Mouse (Mus musculus): ENCODE results near the gene Marf1. TPM values are rescaled to one million over a fixed set of nuclear protein-coding genes. Genes with fewer than 3 reads are reported as not detected.
"Not testable (repeated sequence)": the region's sequence is repeated elsewhere in the genome, so short reads cannot be mapped to it uniquely, and the experiment has no call there.

Marf1 gene
- total RNA-seq, 2 experiments from 2014 or later, result 53.7 to 62.9 TPM

- ATAC-seq (replicated peaks; ENCODE audit: low FRiP score, poor library complexity, severe bottlenecking), result no peak
These were observed 80.2 kb downstream of the Marf1 start for GRCm38 (mm10) chr16:14082925-14083324.

DNA sequence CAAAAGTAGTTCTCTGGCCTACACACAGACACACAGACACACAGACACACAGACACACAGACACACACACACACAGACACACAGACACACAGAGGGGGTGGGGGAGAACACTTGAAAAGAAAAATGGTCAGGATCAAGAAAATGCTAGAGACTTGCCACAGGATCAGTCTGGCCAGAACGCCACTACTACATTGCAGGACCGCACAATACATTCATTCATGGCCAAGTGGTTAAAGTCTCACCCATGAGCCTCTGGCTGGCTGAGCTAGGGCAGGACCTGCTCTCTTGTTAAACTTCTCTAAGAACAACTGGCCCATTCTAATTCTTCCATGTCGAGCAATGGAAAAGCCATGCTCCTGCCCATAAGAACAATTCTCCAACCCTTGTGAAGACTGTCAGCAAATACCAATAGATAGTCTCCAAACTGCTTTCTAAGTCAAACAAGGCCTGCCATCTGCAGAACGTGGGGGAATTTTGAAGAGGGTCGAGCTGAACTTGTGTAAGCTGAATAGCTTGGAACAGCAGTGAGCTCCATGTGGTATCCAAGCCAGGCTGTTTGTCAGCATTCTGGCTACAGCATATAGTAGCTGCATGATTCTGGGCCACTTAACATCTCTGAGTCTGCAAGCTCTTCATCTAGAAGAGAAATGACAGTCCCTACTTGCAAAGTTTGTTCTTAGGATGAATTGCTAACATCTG is 92.5 kb downstream of the Marf1 start:
- no peak for ATAC-seq (replicated peaks; ENCODE audit: low FRiP score, poor library complexity, severe bottlenecking)

DNA sequence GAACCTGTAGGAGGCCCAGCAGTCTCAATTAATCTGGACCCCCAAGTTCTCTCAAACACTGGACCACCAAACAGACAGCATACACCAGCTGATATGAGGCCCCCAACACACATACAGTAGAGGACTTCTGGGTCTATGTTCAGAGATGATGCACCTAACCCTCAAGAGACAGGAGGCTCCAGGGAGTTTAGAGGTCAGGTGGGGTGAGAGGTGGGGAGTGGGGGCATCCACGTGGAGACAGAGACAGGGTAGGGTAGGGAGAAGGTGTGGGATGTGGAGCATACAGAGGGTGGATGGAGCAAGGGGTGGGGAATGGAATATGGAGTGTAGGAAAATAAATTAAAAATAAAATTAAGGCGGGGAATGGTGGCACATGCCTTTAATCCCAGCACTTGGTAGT is 94.5 kb downstream of the Marf1 start:
- ATAC-seq (replicated peaks; ENCODE audit: low FRiP score, poor library complexity, severe bottlenecking), result not testable (repeated sequence)

DNA sequence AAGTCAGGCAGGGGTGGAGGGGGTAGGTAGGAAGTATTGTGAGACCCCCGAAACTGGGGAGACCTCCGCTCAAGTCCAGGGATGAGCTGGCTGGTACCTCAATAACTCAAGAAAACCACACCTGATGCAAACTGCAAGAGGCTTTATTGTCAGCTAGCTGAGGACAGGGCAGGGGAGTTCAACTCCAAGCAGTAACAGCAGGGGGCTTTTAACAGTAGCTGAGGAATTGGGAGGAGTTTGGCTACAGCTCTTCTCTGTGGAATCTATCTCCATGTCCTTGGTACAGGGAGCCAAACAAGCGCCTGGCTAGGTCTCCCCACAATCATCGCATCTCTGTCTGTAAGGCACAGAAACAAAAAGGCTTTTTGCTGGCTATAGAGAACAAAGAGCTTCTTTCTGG is 96.6 kb downstream of the Marf1 start:
- ATAC-seq (replicated peaks; ENCODE audit: low FRiP score, poor library complexity, severe bottlenecking), result not testable (repeated sequence)

DNA sequence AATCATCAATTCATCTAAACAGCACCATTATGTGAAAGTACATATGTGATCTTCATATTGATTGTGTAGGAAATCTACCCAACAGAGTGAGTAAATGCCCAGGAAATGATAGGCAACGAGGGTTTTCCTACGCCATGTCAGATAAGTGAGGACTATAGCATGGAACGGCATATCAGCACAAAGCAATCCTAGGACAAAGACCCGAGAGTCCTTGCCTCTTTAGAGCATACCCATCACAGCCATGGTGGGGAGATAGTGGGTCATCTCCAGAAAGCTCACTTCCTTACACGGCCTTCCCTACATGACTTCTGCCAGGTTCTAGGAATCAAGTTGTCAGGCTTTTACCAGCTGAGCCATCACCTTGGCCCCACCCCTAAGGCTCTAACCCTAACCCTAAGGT is 103.3 kb downstream of the Marf1 start:
- ATAC-seq (replicated peaks; ENCODE audit: low FRiP score, poor library complexity, severe bottlenecking), result no peak

Other genes with a start within 250 kb of the Marf1 start
- not detected in 2 replicates for gene 2900011O08Rik, start 176.7 kb downstream of the Marf1 start, total RNA-seq (2015; ENCODE audit: low replicate concordance)
- not detected in 2 replicates for gene 2900011O08Rik, start 176.7 kb downstream of the Marf1 start, total RNA-seq (2017; ENCODE audit: low replicate concordance)
- not detected in 2 replicates for gene Ifitm7, start 176.5 kb downstream of the Marf1 start, total RNA-seq (2015; ENCODE audit: low replicate concordance)
- gene Ifitm7, start 176.5 kb downstream of the Marf1 start, total RNA-seq (2017; ENCODE audit: low replicate concordance), result not detected in 2 replicates
- gene Nde1, start 76 bp downstream of the Marf1 start, total RNA-seq (2015; ENCODE audit: low replicate concordance), result 258 and 271 TPM in 2 replicates
- gene Nde1, start 76 bp downstream of the Marf1 start, total RNA-seq (2017; ENCODE audit: low replicate concordance), result 377 and 447 TPM in 2 replicates
- gene Myh11, start 128.0 kb upstream of the Marf1 start, total RNA-seq (2015; ENCODE audit: low replicate concordance), result not detected in 2 replicates
- gene Myh11, start 128.0 kb upstream of the Marf1 start, total RNA-seq (2017; ENCODE audit: low replicate concordance), result under 0.01 TPM in 1 of 2 replicates, not detected in the other
- gene Fopnl, start 154.1 kb upstream of the Marf1 start, total RNA-seq (2015; ENCODE audit: low replicate concordance), result 72.8 and 111 TPM in 2 replicates
- gene Fopnl, start 154.1 kb upstream of the Marf1 start, total RNA-seq (2017; ENCODE audit: low replicate concordance), result 39.9 and 47.7 TPM in 2 replicates
- gene Abcc1, start 198.2 kb upstream of the Marf1 start, total RNA-seq (2015; ENCODE audit: low replicate concordance), result 2.5 and 4.3 TPM in 2 replicates
- 2.8 and 3.0 TPM in 2 replicates for gene Abcc1, start 198.2 kb upstream of the Marf1 start, total RNA-seq (2017; ENCODE audit: low replicate concordance)